Mouse (Mus musculus) heart, embryonic 16.5 days (tissue): ENCODE results near the gene Zfp653. TPM values are rescaled to one million over a fixed set of nuclear protein-coding genes. Genes with fewer than 3 reads are reported as not detected.

Experiments
- ATAC-seq: fragments of 200-750 bp; cut with Nextera tagmentation; replicated peaks from 2 replicates; pipeline ENCODE4 v1.8.0; 2017; ENCODE audit warnings: moderate number of reproducible peaks; ENCODE audit not compliant: insufficient read depth, low FRiP score; ENCODE audit errors: extremely low read depth
- H3K27ac ChIP-seq: fragments of 300-500 bp; sonication (generic); 2 replicates; pipeline ENCODE4 v1.5.1; 2014; ENCODE audit warnings: mild to moderate bottlenecking, low read length, control low read depth, moderate library complexity
- H3K27me3 ChIP-seq: fragments of 300-500 bp; sonication (generic); 2 replicates; pipeline ENCODE4 v1.6.1; 2014; ENCODE audit warnings: low read length, mixed read lengths; ENCODE audit not compliant: control insufficient read depth, insufficient read depth
- H3K36me3 ChIP-seq: fragments of 300-500 bp; sonication (generic); 2 replicates; pipeline ENCODE4 v1.6.1; 2014; ENCODE audit not compliant: control insufficient read depth, insufficient read depth
- H3K4me1 ChIP-seq: fragments of 300-500 bp; sonication (generic); 2 replicates; pipeline ENCODE4 v1.6.1; 2014; ENCODE audit warnings: low read length, mixed read lengths; ENCODE audit not compliant: control insufficient read depth, insufficient read depth
- H3K4me2 ChIP-seq: fragments of 300-500 bp; sonication (generic); 2 replicates; pipeline ENCODE4 v1.6.1; 2014; ENCODE audit warnings: low read depth, mild to moderate bottlenecking, control low read depth, low read length
- H3K4me3 ChIP-seq: fragments of 300-500 bp; sonication (generic); 2 replicates; pipeline ENCODE4 v1.5.1; 2014; ENCODE audit warnings: mild to moderate bottlenecking, control low read depth, low read length
- H3K9ac ChIP-seq: fragments of 300-500 bp; sonication (generic); 2 replicates; pipeline ENCODE4 v1.6.1; 2014; ENCODE audit warnings: low read length, control low read depth
- H3K9me3 ChIP-seq: fragments of 300-500 bp; sonication (generic); replicated peaks from 2 replicates; pipeline ENCODE4 v1.6.1; 2016; ENCODE audit warnings: low read length; ENCODE audit not compliant: control insufficient read depth
- WGBS: fragments of 180-500 bp; shearing (Covaris S2); extraction: QIAGEN DNeasy Blood & Tissue Kit; methylation state at CpG from one replicate; pipeline ENCODE4 v1.1.7; 2014; 5-methylcytosine and 5-hydroxymethylcytosine counted together
- polyA plus RNA-seq: library from polyadenylated mRNA; unstranded; fragments of >200 nt; fragmentation: Nextera tagmentation; extraction: Ambion mirVana; gene quantifications from 2 replicates; pipeline ENCODE4 v1.2.1, GENCODE M21; 2015

Zfp653 gene
- 10.4 and 10.7 TPM in 2 replicates for polyA plus RNA-seq

DNA sequence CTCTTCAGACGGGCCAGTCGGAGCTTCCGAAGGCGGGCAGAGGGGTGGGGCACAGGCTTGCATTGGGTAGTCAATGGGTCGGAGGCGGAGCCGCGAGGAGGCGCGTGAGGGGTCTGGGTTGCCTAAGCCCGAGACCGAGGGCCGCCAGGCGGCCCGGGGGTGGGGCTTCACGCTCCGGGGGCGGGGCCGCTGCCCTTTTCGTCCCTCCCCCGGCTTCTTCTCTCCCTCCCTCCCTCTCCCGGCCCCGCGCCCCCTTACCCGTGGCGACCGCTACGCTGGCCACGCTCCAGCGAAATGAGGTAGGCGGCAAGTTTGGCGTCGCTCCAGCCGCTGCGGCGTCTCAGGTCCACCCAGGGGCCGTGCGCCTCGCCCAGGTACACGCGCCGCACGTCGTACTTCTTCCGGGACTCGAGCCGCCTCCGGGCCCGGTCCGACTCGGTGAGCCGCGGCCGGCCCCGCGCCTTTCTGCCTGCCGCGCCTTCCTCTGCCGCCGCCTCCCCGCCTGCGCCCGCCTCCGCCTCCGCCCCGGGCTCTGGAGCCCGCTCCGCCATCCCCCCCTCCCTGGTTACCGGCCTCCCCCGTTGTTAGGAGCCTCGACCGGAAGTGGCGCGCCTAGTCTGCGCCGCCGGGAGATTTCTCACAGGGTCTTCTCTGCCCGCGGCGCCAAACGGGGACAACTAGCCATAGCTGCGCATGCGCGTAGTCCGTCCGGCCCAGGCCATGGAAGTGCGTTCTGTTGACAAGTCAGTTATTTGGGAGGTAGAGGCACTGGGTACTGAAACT, at the start of gene Zfp653, which contains the start of gene Gm49318:
Gene Zfp653, minus strand, starts transcription at position 586 of the 783 bp plus-strand sequence.
Gene Gm49318, minus strand, starts transcription at position 469 of the 783 bp plus-strand sequence.
- ATAC-seq: peak; percentile 97
- under 1% methylated on average over 83 of the region's 87 CpGs for WGBS
- Histone ChIP-seq H3K27ac (peak within 1 kb of the TSS; percentile 98), H3K4me2 (peak within 1 kb of the TSS; percentile 64), H3K9ac (peak within 1 kb of the TSS; percentile 91), H3K36me3 (peaks cover 18% of the 10 kb centered on the region), H3K9me3 (no peaks in the 10 kb centered on the region), H3K4me3 (peak within 1 kb of the TSS; percentile 80), H3K4me1 (peaks cover 8% of the 10 kb centered on the region), H3K27me3 (no peaks in the 10 kb centered on the region)

DNA sequence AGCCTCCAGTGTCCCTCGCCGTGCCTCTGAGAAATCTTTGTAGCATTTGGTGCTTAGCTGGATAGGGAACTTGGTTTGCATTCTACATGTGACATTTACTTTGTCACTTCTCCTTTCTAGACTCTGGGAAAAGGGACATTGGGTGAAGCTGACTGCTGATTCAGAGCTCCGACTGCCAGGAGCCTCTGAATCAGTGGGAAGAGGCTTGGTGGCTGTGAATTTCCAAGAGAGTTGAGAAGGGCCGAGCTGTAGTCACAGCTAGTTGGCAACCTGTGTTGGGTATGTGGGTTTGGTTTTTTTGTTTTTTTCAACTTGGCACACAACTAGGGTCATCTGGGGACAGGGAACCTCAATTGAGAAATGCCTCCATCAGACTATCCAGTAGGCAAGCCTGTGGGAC, 48.4 kb upstream of the Zfp653 start:
- H3K27ac ChIP-seq: no peak overlapping the region
- no peak overlapping the region for H3K9ac ChIP-seq
- WGBS: 87% methylated on average over 4 of the region's 4 CpGs
- no peak overlapping the region for H3K4me3 ChIP-seq
- no peak overlapping the region for H3K4me2 ChIP-seq
- peaks cover 15% of the 10 kb centered on the region for H3K4me1 ChIP-seq
- ATAC-seq: no peak
- no peaks in the 10 kb centered on the region for H3K27me3 ChIP-seq
- H3K36me3 ChIP-seq: no peaks in the 10 kb centered on the region
- no peaks in the 10 kb centered on the region for H3K9me3 ChIP-seq

DNA sequence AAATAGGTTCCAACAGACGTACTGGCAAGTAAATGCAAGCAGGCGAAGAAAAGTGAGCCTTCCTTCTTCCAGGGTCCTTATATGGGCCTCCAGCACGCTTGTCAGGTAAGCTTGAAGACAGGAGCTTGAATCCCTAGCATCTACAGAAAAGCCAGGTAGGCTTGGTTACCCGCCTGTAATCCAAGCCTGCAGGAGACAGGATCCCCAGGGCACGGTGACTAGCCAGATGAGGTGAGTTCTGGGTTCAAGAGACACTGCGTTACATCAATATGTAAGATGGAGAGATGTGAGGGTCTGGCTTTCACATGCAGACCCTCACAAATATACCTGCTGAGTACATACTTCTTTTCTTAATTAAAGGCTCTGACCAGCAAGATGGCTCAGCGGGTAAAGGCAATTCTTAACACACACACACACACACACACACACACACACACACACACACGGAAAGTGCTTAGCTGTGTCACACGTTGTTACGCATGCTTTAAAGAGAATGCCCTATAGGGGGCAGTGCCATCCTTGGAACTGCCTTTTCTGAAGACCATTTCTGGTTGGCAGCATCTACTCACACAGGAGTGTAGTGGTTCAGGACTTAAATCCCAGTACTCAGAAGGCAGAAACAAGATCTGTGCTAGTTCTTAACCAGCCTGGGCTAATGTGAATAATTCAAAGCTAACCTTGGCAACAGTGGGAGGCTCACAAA, 46.7 kb upstream of the Zfp653 start:
- Histone ChIP-seq H3K9me3 (no peaks in the 10 kb centered on the region), H3K4me2 (peak overlapping the region; percentile 82), H3K27me3 (no peaks in the 10 kb centered on the region), H3K27ac (no peak overlapping the region), H3K36me3 (peaks cover 9% of the 10 kb centered on the region), H3K4me1 (peaks cover 15% of the 10 kb centered on the region), H3K9ac (peak overlapping the region; percentile 64; the same call in 1 of the 2 replicates), H3K4me3 (peak overlapping the region; percentile 91)
- no peak for ATAC-seq
- WGBS: 38% methylated on average over 10 of the region's 10 CpGs

DNA sequence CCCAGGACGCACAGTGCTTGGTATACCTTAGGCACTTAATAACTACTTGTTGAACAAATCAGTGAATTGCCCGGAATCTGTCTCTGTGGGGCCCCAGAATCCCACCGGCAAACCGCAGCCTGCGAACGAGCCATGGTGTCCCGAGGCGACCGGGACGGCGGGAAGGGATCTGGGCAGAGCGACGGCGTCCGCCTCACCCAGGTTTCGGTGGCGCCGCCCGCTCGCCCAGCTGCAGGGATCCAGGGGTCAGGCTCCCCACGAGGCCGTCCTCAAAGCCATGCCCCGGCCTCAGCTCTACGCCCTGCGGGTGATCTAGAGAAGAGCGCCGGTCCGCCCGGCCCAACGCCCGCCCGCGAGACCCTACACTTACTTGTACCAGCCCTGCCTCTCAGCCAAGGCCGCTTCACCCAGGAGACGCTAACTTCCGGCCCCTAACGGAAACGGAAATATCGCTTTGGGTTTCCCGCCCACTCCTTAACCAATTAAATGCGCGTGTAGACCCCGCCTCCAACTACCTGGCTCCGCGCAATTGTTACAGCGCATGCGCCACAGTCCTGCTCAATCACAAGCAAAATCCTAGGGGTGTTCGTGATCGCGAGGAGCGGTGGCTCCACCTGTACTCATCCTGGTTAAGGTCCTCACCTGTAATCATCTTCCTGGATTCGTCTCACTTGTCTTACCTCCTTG, 45.7 kb upstream of the Zfp653 start, which contains the start of gene Elof1:
Gene Elof1, minus strand, starts transcription at position 433 of the 687 bp plus-strand sequence.
- Histone ChIP-seq H3K4me1 (peaks cover 15% of the 10 kb centered on the region), H3K36me3 (peaks cover 19% of the 10 kb centered on the region), H3K9me3 (no peaks in the 10 kb centered on the region), H3K27me3 (no peaks in the 10 kb centered on the region), H3K27ac (peak within 1 kb of the TSS; percentile 74), H3K4me2 (peak within 1 kb of the TSS; percentile 82), H3K4me3 (peak within 1 kb of the TSS; percentile 91), H3K9ac (peak within 1 kb of the TSS; percentile 92)
- ATAC-seq: peak; percentile 93
- under 1% methylated on average over 52 of the region's 52 CpGs for WGBS

- peaks cover 15% of the 10 kb centered on the region for H3K4me1 ChIP-seq
- no peak for ATAC-seq
- H3K27ac ChIP-seq: no peak overlapping the region
- peaks cover 24% of the 10 kb centered on the region for H3K36me3 ChIP-seq
- H3K4me3 ChIP-seq: peak overlapping the region; percentile 91
- peak overlapping the region; percentile 92 for H3K9ac ChIP-seq
- no peaks in the 10 kb centered on the region for H3K9me3 ChIP-seq
- WGBS: 22% methylated on average over 15 of the region's 15 CpGs
- H3K27me3 ChIP-seq: no peaks in the 10 kb centered on the region
- H3K4me2 ChIP-seq: peak overlapping the region; percentile 82
Measured at GRCm38 (mm10) chr9:22116086-22116485, 44.9 kb upstream of the Zfp653 start.

- no peak for ATAC-seq
- no peak overlapping the region for H3K4me3 ChIP-seq
Measured at GRCm38 (mm10) chr9:22115635-22116034, 44.5 kb upstream of the Zfp653 start.

DNA sequence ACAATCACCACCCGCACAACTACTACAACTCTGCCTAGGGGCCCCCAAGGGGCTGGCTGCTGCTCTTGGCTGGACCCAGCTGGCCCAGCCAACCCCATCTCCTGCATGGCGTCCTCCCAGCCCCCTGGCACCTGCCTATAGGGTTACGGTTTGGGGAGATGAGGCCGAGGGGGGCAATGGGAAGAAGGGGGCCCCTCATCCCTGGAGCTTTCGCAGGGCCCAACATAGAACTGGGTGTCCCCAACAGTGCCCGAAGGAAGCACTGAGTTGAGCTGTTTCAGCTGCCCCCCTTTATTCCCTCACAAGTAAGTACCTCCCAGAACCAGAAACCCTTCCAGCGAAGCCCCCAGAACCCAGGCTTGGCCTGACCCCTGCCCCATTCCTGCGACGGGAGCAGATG, 37.0 kb upstream of the Zfp653 start:
- Histone ChIP-seq H3K9ac (no peak overlapping the region), H3K4me3 (no peak overlapping the region), H3K4me1 (no peaks in the 10 kb centered on the region), H3K9me3 (no peaks in the 10 kb centered on the region), H3K27ac (no peak overlapping the region), H3K36me3 (peaks cover 35% of the 10 kb centered on the region), H3K27me3 (no peaks in the 10 kb centered on the region), H3K4me2 (no peak overlapping the region)
- WGBS: 88% methylated on average over 9 of the region's 9 CpGs
- no peak for ATAC-seq

More at GRCm38 (mm10) chr9:22115635-22116034, 44.5 kb upstream of the Zfp653 start:
- H3K27me3 ChIP-seq: no peaks in the 10 kb centered on the region
- H3K9ac ChIP-seq: peak overlapping the region; percentile 92
- peaks cover 15% of the 10 kb centered on the region for H3K4me1 ChIP-seq
- H3K27ac ChIP-seq: no peak overlapping the region
- no peaks in the 10 kb centered on the region for H3K9me3 ChIP-seq
- H3K36me3 ChIP-seq: peaks cover 27% of the 10 kb centered on the region
- WGBS: 89% methylated on average over 4 of the region's 4 CpGs
- peak overlapping the region; percentile 82 for H3K4me2 ChIP-seq

- Histone ChIP-seq H3K9me3 (no peaks in the 10 kb centered on the region), H3K36me3 (no peaks in the 10 kb centered on the region), H3K4me3 (peak overlapping the region; percentile 37), H3K4me1 (peaks cover 12% of the 10 kb centered on the region), H3K27ac (peak overlapping the region; percentile 53), H3K9ac (peak overlapping the region; percentile 55), H3K4me2 (peak overlapping the region; percentile 56), H3K27me3 (no peaks in the 10 kb centered on the region; the same call in 1 of the 2 replicates)
- ATAC-seq: peak; percentile 55; the same call in 1 of the 2 replicates
- WGBS: 2% methylated on average over 18 of the region's 18 CpGs
Measured at GRCm38 (mm10) chr9:22099922-22100321, 28.7 kb upstream of the Zfp653 start.
